Mouse (Mus musculus) heart, embryonic 14.5 days (tissue): ENCODE data around the gene Nlgn3. TPM values are rescaled to one million over a fixed set of nuclear protein-coding genes. Genes with fewer than 3 reads are reported as not detected.

Experiments used
- ATAC-seq: fragments of 200-750 bp; cut with Nextera tagmentation; 2 replicates; pipeline ENCODE4 v1.8.0; 2017; ENCODE audit warnings: low read depth, moderate TSS enrichment; ENCODE audit not compliant: insufficient number of reproducible peaks, insufficient read depth, low FRiP score
- H3K27ac ChIP-seq, 2 experiments: fragments of 200-500 bp in 1 of 2; fragments of 300-500 bp in 1 of 2; sonication (generic) in 1 of 2; replicated peaks in 1 of 2; 2 replicates each; pipeline ENCODE4 v1.5.1; 2012 to 2014; ENCODE audit warnings: low read depth in 2 of 2, low read length in 2 of 2, control low read depth in 1 of 2, mild to moderate bottlenecking in 1 of 2, mixed read lengths in 1 of 2; ENCODE audit not compliant: control insufficient read depth in 1 of 2, insufficient read depth in 1 of 2
- H3K27me3 ChIP-seq: fragments of 300-500 bp; sonication (generic); 2 replicates; pipeline ENCODE4 v1.6.1; 2014; ENCODE audit warnings: mild to moderate bottlenecking, low read length, control low read depth; ENCODE audit not compliant: control insufficient read depth, insufficient read depth
- H3K36me3 ChIP-seq: fragments of 300-500 bp; sonication (generic); 2 replicates; pipeline ENCODE4 v1.6.1; 2014; ENCODE audit warnings: mild to moderate bottlenecking, control low read depth, low read length, mixed read lengths; ENCODE audit not compliant: control insufficient read depth, insufficient read depth
- H3K4me1 ChIP-seq, 2 experiments: fragments of 200-500 bp in 1 of 2; fragments of 300-500 bp in 1 of 2; sonication (generic) in 1 of 2; 2 replicates each; pipeline ENCODE4 v1.6.1; 2012 to 2014; ENCODE audit warnings: low read length in 2 of 2, control low read depth in 1 of 2, mixed read lengths in 1 of 2; ENCODE audit not compliant: control insufficient read depth in 2 of 2, insufficient read depth in 2 of 2
- H3K4me2 ChIP-seq: fragments of 300-500 bp; sonication (generic); 2 replicates; pipeline ENCODE4 v1.6.1; 2014; ENCODE audit warnings: mild to moderate bottlenecking, low read length
- H3K4me3 ChIP-seq, 2 experiments: fragments of 200-500 bp in 1 of 2; fragments of 300-500 bp in 1 of 2; sonication (generic) in 1 of 2; 2 replicates each; pipeline ENCODE4 v1.5.1; 2012 to 2014; ENCODE audit warnings: low read length in 2 of 2, mild to moderate bottlenecking in 2 of 2, control low read depth in 1 of 2, low read depth in 1 of 2, moderate library complexity in 1 of 2; ENCODE audit not compliant: control insufficient read depth in 1 of 2, insufficient read depth in 1 of 2
- H3K9ac ChIP-seq: fragments of 300-500 bp; sonication (generic); 2 replicates; pipeline ENCODE4 v1.6.1; 2014; ENCODE audit warnings: mild to moderate bottlenecking, low read length
- H3K9me3 ChIP-seq: fragments of 300-500 bp; sonication (generic); 2 replicates; pipeline ENCODE4 v1.6.1; 2016; ENCODE audit warnings: low read length, control low read depth; ENCODE audit not compliant: control insufficient read depth
- WGBS: fragments of 180-500 bp; shearing (Covaris S2); extraction: QIAGEN DNeasy Blood & Tissue Kit; methylation state at CpG from one replicate; pipeline ENCODE4 v1.1.7; 2014; 5-methylcytosine and 5-hydroxymethylcytosine counted together
- polyA plus RNA-seq: library from polyadenylated mRNA; unstranded; fragments of >200 nt; fragmentation: Nextera tagmentation; extraction: Ambion mirVana; gene quantifications from 2 replicates; pipeline ENCODE4 v1.2.1, GENCODE M21; 2014

The Nlgn3 gene
- polyA plus RNA-seq, 1 experiment from 2014 or later: 2.9 TPM

DNA sequence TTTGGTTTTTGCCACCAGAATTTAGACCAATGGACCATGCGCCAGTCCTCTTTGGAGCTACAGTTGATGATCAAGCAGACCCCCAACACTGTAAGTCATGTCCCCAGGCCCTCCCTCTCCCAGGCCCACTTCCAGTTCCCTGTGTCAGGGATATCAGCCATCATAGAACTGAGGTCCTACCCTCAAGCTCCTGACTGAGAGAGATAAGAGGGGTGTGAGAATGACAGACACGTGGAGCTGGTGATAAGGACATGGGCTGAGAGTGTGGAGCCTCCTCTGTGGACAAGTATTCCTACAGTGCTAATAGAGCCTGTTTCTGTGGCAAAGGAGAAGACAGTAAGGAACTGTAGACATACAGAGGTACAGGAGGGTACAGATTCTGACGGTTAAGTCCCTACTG is 11.4 kb upstream of the Nlgn3 start:
- ATAC-seq: no peak
- Histone ChIP-seq H3K4me1 (no peaks in the 10 kb centered on the region), H3K9me3 (no peaks in the 10 kb centered on the region), H3K4me3 (no peak overlapping the region), H3K27me3 (no peaks in the 10 kb centered on the region), H3K36me3 (peaks cover 97% of the 10 kb centered on the region), H3K4me2 (no peak overlapping the region), H3K9ac (no peak overlapping the region), H3K27ac (no peak overlapping the region)
- WGBS: 58% methylated on average over 3 of the region's 3 CpGs

GRCm38 (mm10) chrX:101288432-101288831 is 10.5 kb upstream of the Nlgn3 start:
- Histone ChIP-seq H3K27me3 (no peaks in the 10 kb centered on the region), H3K9ac (no peak overlapping the region), H3K27ac (no peak overlapping the region), H3K36me3 (peaks cover 98% of the 10 kb centered on the region), H3K4me2 (no peak overlapping the region), H3K9me3 (no peaks in the 10 kb centered on the region), H3K4me1 (no peaks in the 10 kb centered on the region), H3K4me3 (no peak overlapping the region)
- WGBS: 85% methylated on average over 6 of the region's 6 CpGs
- ATAC-seq: no peak

GRCm38 (mm10) chrX:101289037-101289436 is 9.9 kb upstream of the Nlgn3 start:
- WGBS: 82% methylated on average over 7 of the region's 7 CpGs
- ATAC-seq: no peak
- Histone ChIP-seq H3K4me1 (no peaks in the 10 kb centered on the region), H3K9me3 (no peaks in the 10 kb centered on the region), H3K27ac (no peak overlapping the region), H3K36me3 (peaks cover 98% of the 10 kb centered on the region), H3K27me3 (no peaks in the 10 kb centered on the region), H3K9ac (no peak overlapping the region), H3K4me3 (no peak overlapping the region), H3K4me2 (no peak overlapping the region)

DNA sequence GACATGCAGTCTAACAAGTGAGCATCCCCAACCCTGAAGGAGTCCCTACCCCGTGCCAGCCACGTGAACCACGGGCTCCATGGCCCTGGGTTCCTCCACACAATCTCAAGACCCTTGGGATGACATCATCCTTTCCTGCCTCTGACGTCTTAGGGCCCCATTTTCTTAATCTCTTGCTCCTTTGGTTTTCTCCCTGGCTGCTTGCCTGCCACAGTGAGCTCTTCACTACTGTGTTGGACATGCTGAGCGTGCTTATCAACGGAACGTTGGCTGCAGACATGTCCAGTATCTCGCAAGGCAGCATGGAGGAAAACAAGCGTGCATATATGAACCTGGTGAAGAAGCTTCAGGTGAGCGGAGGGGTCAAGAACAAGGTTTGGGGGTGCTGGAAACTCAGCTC is 8.9 kb upstream of the Nlgn3 start:
- H3K9me3 ChIP-seq: no peaks in the 10 kb centered on the region
- H3K27ac ChIP-seq: no peak overlapping the region
- no peaks in the 10 kb centered on the region for H3K4me1 ChIP-seq
- no peak overlapping the region for H3K9ac ChIP-seq
- no peak overlapping the region for H3K4me3 ChIP-seq
- WGBS: 71% methylated on average over 10 of the region's 10 CpGs
- H3K4me2 ChIP-seq: no peak overlapping the region
- no peaks in the 10 kb centered on the region for H3K27me3 ChIP-seq
- no peak for ATAC-seq
- peaks cover 97% of the 10 kb centered on the region for H3K36me3 ChIP-seq

GRCm38 (mm10) chrX:101299473-101300426 is 782 bp downstream of the Nlgn3 start:
- H3K9me3 ChIP-seq: no peaks in the 10 kb centered on the region
- no peak overlapping the region for H3K27ac ChIP-seq
- H3K9ac ChIP-seq: peak overlapping the region; percentile 61; the same call in 1 of the 2 replicates
- peak overlapping the region; percentile 32 to 40 for H3K4me3 ChIP-seq
- ATAC-seq: no peak
- WGBS: 39% methylated on average over 11 of the region's 13 CpGs
- peak overlapping the region; percentile 61 for H3K4me2 ChIP-seq
- H3K36me3 ChIP-seq: peaks cover 28% of the 10 kb centered on the region
- H3K27me3 ChIP-seq: no peaks in the 10 kb centered on the region
- no peaks in the 10 kb centered on the region; a peak in 2 of 4 replicates for H3K4me1 ChIP-seq

DNA sequence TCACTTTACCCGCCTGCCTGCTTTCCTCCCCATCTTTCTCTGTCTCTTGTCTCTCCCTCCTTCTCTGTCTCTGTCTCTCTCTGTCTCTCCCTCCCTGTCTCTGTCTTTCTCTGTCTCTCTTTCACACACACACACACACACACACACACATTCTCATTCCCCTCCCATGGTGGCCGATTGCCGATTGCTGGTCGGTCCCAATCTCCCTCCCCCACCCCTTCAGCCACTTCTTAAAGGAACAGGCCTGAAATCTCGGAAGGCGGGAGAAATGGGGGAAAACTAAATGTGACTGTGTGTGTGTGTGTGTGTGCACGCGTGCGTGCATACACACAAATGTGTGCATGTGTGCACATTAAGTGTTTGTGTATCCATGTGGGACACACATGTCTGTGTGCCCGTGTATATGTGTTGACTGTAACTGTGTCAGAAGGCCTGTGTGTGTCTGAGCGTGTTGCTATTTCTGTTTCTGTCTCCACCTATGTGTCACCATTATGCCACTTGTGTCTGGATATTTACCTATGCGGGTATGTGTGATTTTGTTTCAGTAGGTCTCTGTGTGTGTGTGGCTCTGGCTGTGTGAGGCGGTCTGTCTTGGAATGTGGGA is 1.6 kb downstream of the Nlgn3 start:
- peak overlapping the region; percentile 32 to 37 for H3K4me3 ChIP-seq
- no peaks in the 10 kb centered on the region for H3K27me3 ChIP-seq
- no peaks in the 10 kb centered on the region for H3K9me3 ChIP-seq
- no peak for ATAC-seq
- H3K4me1 ChIP-seq: no peaks in the 10 kb centered on the region; a peak in 2 of 4 replicates
- 39% methylated on average over 13 of the region's 13 CpGs for WGBS
- peak overlapping the region; percentile 19 to 58; a peak in 2 of 4 replicates for H3K27ac ChIP-seq
- H3K36me3 ChIP-seq: peaks cover 20% of the 10 kb centered on the region
- peak overlapping the region; percentile 61 for H3K4me2 ChIP-seq
- peak overlapping the region; percentile 44; the same call in 1 of the 2 replicates for H3K9ac ChIP-seq

- Histone ChIP-seq H3K27me3 (no peaks in the 10 kb centered on the region), H3K4me1 (no peaks in the 10 kb centered on the region; a peak in 2 of 4 replicates), H3K4me3 (no peak overlapping the region), H3K9me3 (no peaks in the 10 kb centered on the region), H3K36me3 (peaks cover 10% of the 10 kb centered on the region), H3K27ac (no peak overlapping the region), H3K4me2 (no peak overlapping the region), H3K9ac (no peak overlapping the region)
- WGBS: 78% methylated on average over 9 of the region's 9 CpGs
- ATAC-seq: no peak
Measured at GRCm38 (mm10) chrX:101301654-101302053, 2.7 kb downstream of the Nlgn3 start.
